Mouse (Mus musculus) small intestine, adult 2 months (tissue): Measurements from ENCODE around the gene Rps6ka4. TPM values are rescaled to one million over a fixed set of nuclear protein-coding genes. Genes with fewer than 3 reads are reported as not detected.

Experiments used
- H3K27ac ChIP-seq: fragments of 200-500 bp; 2 replicates; pipeline ENCODE4 v1.5.1; 2012; ENCODE audit warnings: low read depth, low read length, control low read depth, inconsistent platforms; ENCODE audit not compliant: insufficient read depth
- H3K27me3 ChIP-seq: fragments of 200-500 bp; 2 replicates; pipeline ENCODE4 v1.6.1; 2012; ENCODE audit warnings: mild to moderate bottlenecking, moderate library complexity, low read length, inconsistent platforms; ENCODE audit not compliant: control insufficient read depth, insufficient read depth
- H3K36me3 ChIP-seq: fragments of 200-500 bp; 2 replicates; pipeline ENCODE4 v1.6.1; 2012; ENCODE audit warnings: mild to moderate bottlenecking, low read length, control low read depth, inconsistent platforms; ENCODE audit not compliant: control insufficient read depth, insufficient read depth
- H3K4me1 ChIP-seq: fragments of 200-500 bp; 2 replicates; pipeline ENCODE4 v1.6.1; 2012; ENCODE audit warnings: low read length, inconsistent platforms, mixed read lengths; ENCODE audit not compliant: control insufficient read depth, insufficient read depth, insufficient read length
- H3K4me3 ChIP-seq: fragments of 200-500 bp; 2 replicates; pipeline ENCODE4 v1.5.1; 2012; ENCODE audit warnings: low read depth, mild to moderate bottlenecking, control low read depth, inconsistent platforms, low read length, moderate library complexity
- CTCF ChIP-seq: fragments of 200-500 bp; IDR thresholded peaks from 2 replicates; pipeline ENCODE4 v1.5.1; 2012; ENCODE audit warnings: low read depth, mild to moderate bottlenecking, control low read depth, inconsistent platforms, low read length, moderate library complexity, mixed read lengths; ENCODE audit not compliant: insufficient replicate concordance, insufficient read length; ENCODE audit errors: extremely low read depth
- POLR2A ChIP-seq: fragments of 200-500 bp; IDR thresholded peaks from 2 replicates; pipeline ENCODE4 v1.6.1; 2012; ENCODE audit warnings: low read depth, mild to moderate bottlenecking, control low read depth, inconsistent platforms, low read length, moderate library complexity
- WGBS: fragments of 180-500 bp; shearing (Covaris S2); methylation state at CpG from one replicate; pipeline ENCODE4 v1.1.7; 2018; 5-methylcytosine and 5-hydroxymethylcytosine counted together
- polyA plus RNA-seq: library from polyadenylated mRNA; depleted of rRNA; stranded (reverse); fragments of >200 nt; gene quantifications from 2 replicates; pipeline ENCODE4 v1.2.3, GENCODE M21; 2012; rRNA removed

Gene Rps6ka4
- polyA plus RNA-seq, 1 experiment = 55.4 TPM

DNA sequence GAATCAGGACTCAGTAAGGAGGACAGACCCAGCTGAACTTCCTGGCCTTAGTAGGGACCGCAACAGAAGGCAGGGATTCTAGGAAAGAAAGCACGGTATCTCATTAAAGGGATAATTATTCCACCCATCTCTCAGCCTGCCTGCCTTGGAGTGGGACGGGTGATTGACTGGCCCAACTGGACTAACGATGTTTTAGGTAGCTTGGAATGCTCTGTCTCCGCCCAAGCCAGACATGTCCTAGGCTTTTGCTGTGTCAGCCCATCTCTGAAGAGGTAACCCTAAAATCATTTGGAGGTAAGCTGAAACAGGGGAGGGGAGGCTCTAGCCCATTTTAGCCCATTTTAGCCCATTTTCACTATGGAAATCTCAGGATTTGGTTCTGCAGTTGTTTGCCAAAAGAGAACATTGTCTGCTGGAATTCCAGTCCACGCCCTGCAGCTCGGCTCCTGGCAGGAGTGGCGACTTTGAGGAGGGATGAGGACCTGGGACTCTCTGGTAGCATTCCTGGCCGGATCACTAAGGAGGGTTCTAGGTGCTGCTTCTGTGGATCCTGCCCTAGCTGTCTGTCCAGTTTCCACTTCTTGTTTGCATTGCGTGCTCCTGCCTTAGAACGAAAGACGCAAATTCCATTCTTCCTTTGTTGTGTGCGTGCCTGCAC, 19.8 kb downstream of the Rps6ka4 start:
- WGBS = 75% methylated on average over 13 of the region's 13 CpGs
- no peak overlapping the region for H3K27ac ChIP-seq

DNA sequence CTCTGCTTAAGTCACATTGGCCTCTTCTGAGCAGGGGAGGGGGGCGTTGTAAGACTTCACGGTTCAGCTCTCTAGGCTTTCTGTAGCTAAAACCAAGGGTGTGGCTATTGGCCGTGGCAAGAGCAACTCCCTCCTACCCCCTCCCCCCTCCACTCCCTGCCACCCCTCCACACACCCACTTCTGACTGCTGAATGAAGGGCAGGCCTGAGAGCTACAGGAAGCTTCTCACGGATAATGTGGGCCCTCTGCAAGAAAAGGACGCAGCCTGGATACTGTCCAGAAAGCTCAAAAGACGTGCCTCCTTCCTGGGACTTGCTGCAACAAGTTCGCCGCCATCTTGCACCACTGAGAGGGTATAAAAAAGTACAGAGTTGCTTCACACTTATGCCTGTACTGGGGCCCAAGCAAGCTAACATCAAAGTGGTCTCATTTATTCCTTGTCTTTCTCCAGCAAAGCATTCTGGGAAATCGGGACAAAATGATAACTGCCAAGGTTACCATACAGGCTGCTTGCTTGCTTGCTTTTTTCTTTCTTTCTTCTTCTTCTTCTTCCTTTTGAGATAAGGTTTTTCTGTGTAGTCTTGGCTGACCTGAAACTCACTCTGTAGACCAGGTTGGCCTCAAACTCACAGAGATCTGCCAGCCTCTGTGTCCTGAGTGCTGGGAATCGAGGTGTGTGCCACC, 21.2 kb downstream of the Rps6ka4 start:
- Histone ChIP-seq H3K4me1 (no peaks in the 10 kb centered on the region), H3K27me3 (no peaks in the 10 kb centered on the region), H3K27ac (no peak overlapping the region), H3K36me3 (no peaks in the 10 kb centered on the region), H3K4me3 (no peak overlapping the region)
- no peak for TF ChIP-seq CTCF
- no peak for TF ChIP-seq POLR2A
- WGBS = 29% methylated on average over 10 of the region's 10 CpGs

More for the DNA sequence above, 19.8 kb downstream of the Rps6ka4 start:
- H3K4me1 ChIP-seq = no peaks in the 10 kb centered on the region
- H3K4me3 ChIP-seq = no peak overlapping the region
- no peak for TF ChIP-seq CTCF
- TF ChIP-seq POLR2A = no peak
- H3K27me3 ChIP-seq = no peaks in the 10 kb centered on the region
- H3K36me3 ChIP-seq = no peaks in the 10 kb centered on the region

DNA sequence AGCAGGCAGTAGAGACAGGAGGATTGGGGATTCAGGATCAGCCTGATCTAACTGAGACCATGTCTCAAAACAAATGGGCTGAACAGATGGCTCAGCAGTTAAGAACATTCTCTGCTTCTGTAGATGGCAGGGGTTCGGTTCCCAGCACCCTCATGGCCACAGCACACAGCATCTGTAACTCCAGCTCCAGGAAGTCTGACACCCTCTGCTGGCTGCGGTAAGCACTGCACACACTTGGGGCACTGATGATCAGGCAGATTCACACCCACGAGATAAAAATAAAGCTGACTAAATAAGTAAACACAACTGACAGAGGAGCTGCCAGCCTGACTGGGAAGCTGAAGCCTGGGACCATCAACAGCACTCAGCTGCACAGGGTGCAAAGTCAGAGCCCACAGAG, 25.5 kb downstream of the Rps6ka4 start:
- H3K27ac ChIP-seq = no peak overlapping the region
- 75% methylated on average over 3 of the region's 3 CpGs for WGBS
- no peak overlapping the region for H3K4me3 ChIP-seq
- no peaks in the 10 kb centered on the region for H3K27me3 ChIP-seq
- H3K36me3 ChIP-seq = no peaks in the 10 kb centered on the region
- TF ChIP-seq POLR2A (no peak), CTCF (no peak)
- H3K4me1 ChIP-seq = no peaks in the 10 kb centered on the region

DNA sequence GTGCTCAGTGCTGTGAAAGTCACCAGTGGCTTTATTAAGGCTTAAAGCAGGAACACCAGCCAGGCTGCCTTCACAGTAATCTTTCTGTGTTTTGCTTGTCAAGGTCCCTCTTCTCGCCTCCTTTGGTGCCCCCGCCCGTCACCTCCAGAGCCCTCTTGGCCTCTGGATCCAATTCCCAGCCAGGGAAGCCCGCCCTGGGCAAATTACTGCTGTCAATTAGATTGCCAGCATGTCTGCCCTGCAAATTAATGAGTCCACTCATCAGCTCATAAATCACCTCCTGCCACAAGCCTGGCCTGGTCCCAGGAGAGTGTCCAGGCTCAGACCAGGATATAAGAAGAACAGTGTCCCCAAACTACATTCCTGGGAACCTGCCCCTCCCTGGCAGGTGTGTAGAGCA, 26.1 kb downstream of the Rps6ka4 start:
- 42% methylated on average over 4 of the region's 4 CpGs for WGBS
- no peak overlapping the region for H3K27ac ChIP-seq
- H3K36me3 ChIP-seq = no peaks in the 10 kb centered on the region
- no peaks in the 10 kb centered on the region for H3K4me1 ChIP-seq
- no peaks in the 10 kb centered on the region for H3K27me3 ChIP-seq
- H3K4me3 ChIP-seq = no peak overlapping the region
- TF ChIP-seq POLR2A (no peak), CTCF (no peak)

Other genes starting within 250 kb of the Rps6ka4 start
- gene Ccdc88b, start 17.6 kb upstream of the Rps6ka4 start, polyA plus RNA-seq = 17.9 and 34.6 TPM in 2 replicates
- 29.0 and 52.3 TPM in 2 replicates for gene Trmt112, start 69.1 kb upstream of the Rps6ka4 start, polyA plus RNA-seq
- gene Prdx5, start 69.5 kb upstream of the Rps6ka4 start, polyA plus RNA-seq = 94.6 and 180 TPM in 2 replicates
- gene Esrra, start 81.2 kb upstream of the Rps6ka4 start, polyA plus RNA-seq = 168 and 346 TPM in 2 replicates
- not detected in 2 replicates for gene Catsperz, start 84.7 kb upstream of the Rps6ka4 start, polyA plus RNA-seq
- gene Kcnk4, start 93.9 kb upstream of the Rps6ka4 start, polyA plus RNA-seq = not detected in 2 replicates
- 83.3 and 127 TPM in 2 replicates for gene Bad, start 101.2 kb upstream of the Rps6ka4 start, polyA plus RNA-seq
- 77.5 and 97.8 TPM in 2 replicates for gene Gpr137, start 101.8 kb upstream of the Rps6ka4 start, polyA plus RNA-seq
- 44.2 and 100 TPM in 2 replicates for gene Ppp1r14b, start 134.3 kb upstream of the Rps6ka4 start, polyA plus RNA-seq
- 200 and 595 TPM in 2 replicates for gene Plcb3, start 135.8 kb upstream of the Rps6ka4 start, polyA plus RNA-seq
- gene Fkbp2, start 139.9 kb upstream of the Rps6ka4 start, polyA plus RNA-seq = 23.0 and 47.9 TPM in 2 replicates
- gene Vegfb, start 147.0 kb upstream of the Rps6ka4 start, polyA plus RNA-seq = 19.8 and 20.4 TPM in 2 replicates
- gene Dnajc4, start 151.9 kb upstream of the Rps6ka4 start, polyA plus RNA-seq = 34.1 and 53.4 TPM in 2 replicates
- 41.2 and 53.8 TPM in 2 replicates for gene Nudt22, start 155.5 kb upstream of the Rps6ka4 start, polyA plus RNA-seq
- gene Trpt1, start 155.5 kb upstream of the Rps6ka4 start, polyA plus RNA-seq = 5.2 and 7.7 TPM in 2 replicates
- 10.2 and 18.6 TPM in 2 replicates for gene Fermt3, start 178.8 kb upstream of the Rps6ka4 start, polyA plus RNA-seq
- 15.2 and 21.4 TPM in 2 replicates for gene Stip1, start 199.3 kb upstream of the Rps6ka4 start, polyA plus RNA-seq
- 30.1 and 37.2 TPM in 2 replicates for gene Macrod1, start 216.2 kb upstream of the Rps6ka4 start, polyA plus RNA-seq